Mouse (Mus musculus) myocyte (in vitro differentiated cells): ENCODE results near the gene Tnip1. TPM values are rescaled to one million over a fixed set of nuclear protein-coding genes. Genes with fewer than 3 reads are reported as not detected.
A peak's percentile ranks its signal among the peaks of the same experiment; 100 is the strongest.

Experiments
- H3K27me3 ChIP-seq: one replicate; pipeline ENCODE4 v1.6.1; 2011; ENCODE audit not compliant: control insufficient read depth, insufficient read depth, insufficient read length
- H3K36me3 ChIP-seq: one replicate; pipeline ENCODE4 v1.6.1; 2011; ENCODE audit not compliant: control insufficient read depth, insufficient read depth
- H3K4me2 ChIP-seq: one replicate; pipeline ENCODE4 v1.6.1; 2011; ENCODE audit warnings: low read depth, control low read depth
- H3K4me3 ChIP-seq: one replicate; pipeline ENCODE4 v1.5.1; 2011; ENCODE audit warnings: mild to moderate bottlenecking, control low read depth, moderate library complexity
- H3K79me2 ChIP-seq: one replicate; pipeline ENCODE4 v1.6.1; 2011; ENCODE audit not compliant: control insufficient read depth, insufficient read depth
- H3ac ChIP-seq: one replicate; pipeline ENCODE4 v1.6.1; 2011; ENCODE audit not compliant: control insufficient read depth, insufficient read length
- CEBPB ChIP-seq: IDR thresholded peaks from 2 replicates; pipeline ENCODE4 v1.6.1; 2011; ENCODE audit warnings: mild to moderate bottlenecking, moderate library complexity; ENCODE audit not compliant: poor library complexity, insufficient read depth, severe bottlenecking
- E2F4 ChIP-seq: IDR thresholded peaks from one replicate; pipeline ENCODE4 v1.6.1; 2011; ENCODE audit warnings: mild to moderate bottlenecking, control low read depth, moderate library complexity; ENCODE audit not compliant: insufficient read depth
- MAX ChIP-seq: IDR thresholded peaks from one replicate; pipeline ENCODE4 v1.6.1; 2011; ENCODE audit warnings: low read depth, mild to moderate bottlenecking, control low read depth
- MYOD1 ChIP-seq, 3 experiments: IDR thresholded peaks; one replicate each; pipeline ENCODE4 v1.6.1; 2011; ENCODE audit warnings: control low read depth in 2 of 3, low read depth in 2 of 3, mild to moderate bottlenecking in 2 of 3, moderate library complexity in 1 of 3; ENCODE audit not compliant: insufficient read length in 2 of 3, control insufficient read depth in 1 of 3
- MYOG ChIP-seq, 3 experiments: IDR thresholded peaks; one replicate each; pipeline ENCODE4 v1.6.1; 2011; ENCODE audit warnings: control low read depth in 2 of 3, low read depth in 2 of 3, mild to moderate bottlenecking in 2 of 3; ENCODE audit not compliant: insufficient read length in 2 of 3, control insufficient read depth in 1 of 3, insufficient read depth in 1 of 3
- POLR2A ChIP-seq: IDR thresholded peaks from one replicate; pipeline ENCODE4 v1.6.1; 2011; ENCODE audit warnings: low read depth, mild to moderate bottlenecking, control low read depth, moderate library complexity; ENCODE audit not compliant: insufficient read length
- POLR2AphosphoS2 ChIP-seq: IDR thresholded peaks from one replicate; pipeline ENCODE4 v1.6.1; 2011; ENCODE audit warnings: low read depth, control low read depth; ENCODE audit not compliant: insufficient read length
- REST ChIP-seq: IDR thresholded peaks from one replicate; pipeline ENCODE4 v1.6.1; 2011; ENCODE audit warnings: mild to moderate bottlenecking, control low read depth, moderate library complexity; ENCODE audit not compliant: insufficient read depth, insufficient read length
- SRF ChIP-seq: IDR thresholded peaks from one replicate; pipeline ENCODE4 v1.6.1; 2011; ENCODE audit warnings: low read depth; ENCODE audit not compliant: control insufficient read depth, insufficient read length
- TCF12 ChIP-seq: IDR thresholded peaks from one replicate; pipeline ENCODE4 v1.6.1; 2011; ENCODE audit warnings: mild to moderate bottlenecking, control low read depth; ENCODE audit not compliant: poor library complexity, insufficient read depth, severe bottlenecking
- TCF3 ChIP-seq: IDR thresholded peaks from one replicate; pipeline ENCODE4 v1.6.1; 2011; ENCODE audit warnings: low read depth, control low read depth; ENCODE audit not compliant: insufficient read length
- USF1 ChIP-seq: IDR thresholded peaks from one replicate; pipeline ENCODE4 v1.6.1; 2011; ENCODE audit warnings: low read depth, mild to moderate bottlenecking, control low read depth, moderate library complexity
- polyA plus RNA-seq: library from polyadenylated mRNA; unstranded; fragments of >200 nt; fragmentation: generic; extraction: Trizol; gene quantifications from one replicate; pipeline ENCODE4 v1.2.1, GENCODE M21; 2012; ENCODE audit warnings: missing spikeins

The Tnip1 gene
- polyA plus RNA-seq: 34.5 TPM

DNA sequence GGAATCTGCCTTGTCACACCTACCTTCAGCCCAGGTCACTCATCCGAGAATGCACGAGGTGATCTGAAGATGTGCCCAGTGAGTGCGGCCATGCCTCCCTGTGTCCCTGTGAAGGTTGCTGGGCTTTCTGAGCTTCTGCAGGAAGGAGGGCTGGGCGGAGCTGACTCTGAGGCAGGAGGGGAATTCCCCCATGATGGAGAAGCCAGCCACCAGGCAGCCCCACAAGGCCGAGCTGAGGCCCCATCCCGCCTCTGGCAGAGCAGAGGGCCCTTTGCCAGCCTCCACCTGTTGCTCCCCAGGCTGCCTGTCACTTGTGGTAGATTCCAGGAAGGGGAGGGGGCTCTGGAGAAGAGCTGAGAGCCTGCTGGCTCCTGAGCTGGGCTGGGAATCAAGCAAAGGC, at the start of gene Tnip1:
Tnip1 (minus strand) TSS at position 108 of the 400 bp plus-strand sequence.
- no peak within 1 kb of the TSS for H3ac ChIP-seq
- H3K36me3 ChIP-seq: no peaks in the 10 kb centered on the region
- H3K4me2 ChIP-seq: peak within 1 kb of the TSS; percentile 35
- H3K27me3 ChIP-seq: no peaks in the 10 kb centered on the region
- no peak for TF ChIP-seq POLR2AphosphoS2
- no peak for TF ChIP-seq TCF3
- no peak for TF ChIP-seq REST
- no peak for TF ChIP-seq TCF12
- no peak for TF ChIP-seq POLR2A
- peak in 1 of 3 experiments; percentile 74 for TF ChIP-seq MYOG (IDR thresholded peaks at IDR 0.05; ENCODE audit: control insufficient read depth in 1 of 3, insufficient read depth in 1 of 3, insufficient read length in 2 of 3, low read depth in 2 of 3)
- peak in 2 of 3 experiments; percentile 51 to 85 for TF ChIP-seq MYOD1 (IDR thresholded peaks at IDR 0.05; ENCODE audit: control insufficient read depth in 1 of 3, insufficient read length in 2 of 3, low read depth in 2 of 3)
- H3K4me3 ChIP-seq: no peak within 1 kb of the TSS
- no peaks in the 10 kb centered on the region for H3K79me2 ChIP-seq

DNA sequence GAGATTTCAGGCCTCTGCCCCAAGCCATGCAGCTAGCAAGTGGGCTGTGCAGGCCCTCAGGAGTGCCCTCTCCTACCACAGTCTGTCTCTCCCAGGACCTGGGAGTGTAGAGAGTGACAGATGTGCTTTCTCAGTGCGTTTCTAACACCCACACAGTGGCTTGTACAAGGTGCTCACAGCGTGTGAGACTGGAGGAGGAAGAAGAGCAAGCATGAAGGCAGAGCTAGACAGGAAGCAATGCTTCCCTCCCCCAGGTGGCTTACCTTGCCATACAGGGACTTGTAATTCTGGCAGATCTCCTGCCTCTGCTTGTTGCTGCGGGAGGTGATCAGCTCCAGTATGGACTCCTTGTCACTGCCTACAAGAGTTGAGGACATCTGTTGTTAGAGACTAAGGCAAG, 48.7 kb upstream of the Tnip1 start:
- H3K27me3 ChIP-seq: no peaks in the 10 kb centered on the region
- peaks cover 66% of the 10 kb centered on the region for H3K36me3 ChIP-seq
- no peak overlapping the region for H3ac ChIP-seq
- peaks cover 12% of the 10 kb centered on the region for H3K79me2 ChIP-seq
- TF ChIP-seq MYOD1 (IDR thresholded peaks at IDR 0.05; ENCODE audit: control insufficient read depth in 1 of 3, insufficient read length in 2 of 3, low read depth in 2 of 3) (no peak), SRF (no peak), REST (no peak), USF1 (no peak), MYOG (IDR thresholded peaks at IDR 0.05; ENCODE audit: control insufficient read depth in 1 of 3, insufficient read depth in 1 of 3, insufficient read length in 2 of 3, low read depth in 2 of 3) (no peak), CEBPB (no peak), POLR2AphosphoS2 (no peak), TCF12 (no peak), MAX (no peak), TCF3 (no peak), E2F4 (no peak), POLR2A (no peak)
- no peak overlapping the region for H3K4me3 ChIP-seq
- H3K4me2 ChIP-seq: no peak overlapping the region

DNA sequence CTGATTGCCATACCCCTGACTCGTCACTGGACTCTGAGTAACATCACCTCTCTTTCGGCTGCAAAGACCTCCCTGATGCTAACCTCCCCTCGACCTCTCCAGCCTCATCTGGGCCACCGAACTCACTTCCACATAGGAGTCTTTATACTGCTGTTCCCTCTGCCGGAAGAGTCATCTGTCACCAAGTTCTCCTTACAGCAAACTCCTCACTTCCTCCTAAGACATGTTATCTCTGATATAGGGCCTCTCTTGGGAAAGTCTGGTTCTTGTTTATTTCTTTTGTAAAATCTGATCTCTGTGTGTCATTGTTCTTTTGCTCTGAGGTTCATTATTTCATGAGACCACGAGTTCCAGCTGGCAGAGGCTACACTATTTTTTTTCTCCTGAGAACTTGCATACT, 45.5 kb upstream of the Tnip1 start:
- Histone ChIP-seq H3K27me3 (no peaks in the 10 kb centered on the region), H3K4me3 (no peak overlapping the region), H3ac (no peak overlapping the region), H3K36me3 (peaks cover 72% of the 10 kb centered on the region), H3K4me2 (no peak overlapping the region), H3K79me2 (no peaks in the 10 kb centered on the region)
- TF ChIP-seq MAX: no peak

DNA sequence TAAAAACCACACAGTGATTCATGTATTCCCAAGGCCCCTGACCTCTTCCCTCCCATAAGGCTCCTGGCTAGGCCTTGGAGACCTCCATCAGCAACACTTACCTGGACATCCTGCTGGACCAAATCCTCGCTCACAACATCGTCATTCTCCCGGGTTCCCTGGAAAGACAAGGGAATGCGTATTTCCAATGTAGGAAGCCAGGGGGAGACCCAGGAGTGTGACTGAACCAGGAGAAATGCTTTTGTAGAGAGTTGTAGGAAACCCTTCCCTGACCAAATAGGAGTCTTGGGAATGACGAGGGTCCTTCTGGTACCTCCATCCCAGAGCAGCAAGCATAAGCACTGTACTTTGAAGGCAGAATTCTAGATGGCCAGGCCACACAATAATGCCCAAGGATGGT, 43.0 kb upstream of the Tnip1 start:
- TF ChIP-seq REST: no peak
- TF ChIP-seq CEBPB: no peak
- TF ChIP-seq USF1: no peak
- no peak for TF ChIP-seq SRF
- TF ChIP-seq MYOG (IDR thresholded peaks at IDR 0.05; ENCODE audit: control insufficient read depth in 1 of 3, insufficient read depth in 1 of 3, insufficient read length in 2 of 3, low read depth in 2 of 3): no peak
- TF ChIP-seq MAX: no peak
- no peak for TF ChIP-seq POLR2AphosphoS2
- TF ChIP-seq TCF12: no peak
- no peak for TF ChIP-seq POLR2A
- TF ChIP-seq E2F4: no peak
- no peak for TF ChIP-seq TCF3
- TF ChIP-seq MYOD1 (IDR thresholded peaks at IDR 0.05; ENCODE audit: control insufficient read depth in 1 of 3, insufficient read length in 2 of 3, low read depth in 2 of 3): no peak
- Histone ChIP-seq H3K36me3 (peaks cover 78% of the 10 kb centered on the region), H3K4me2 (peak overlapping the region; percentile 46), H3K79me2 (no peaks in the 10 kb centered on the region), H3K27me3 (no peaks in the 10 kb centered on the region), H3K4me3 (no peak overlapping the region), H3ac (no peak overlapping the region)

DNA sequence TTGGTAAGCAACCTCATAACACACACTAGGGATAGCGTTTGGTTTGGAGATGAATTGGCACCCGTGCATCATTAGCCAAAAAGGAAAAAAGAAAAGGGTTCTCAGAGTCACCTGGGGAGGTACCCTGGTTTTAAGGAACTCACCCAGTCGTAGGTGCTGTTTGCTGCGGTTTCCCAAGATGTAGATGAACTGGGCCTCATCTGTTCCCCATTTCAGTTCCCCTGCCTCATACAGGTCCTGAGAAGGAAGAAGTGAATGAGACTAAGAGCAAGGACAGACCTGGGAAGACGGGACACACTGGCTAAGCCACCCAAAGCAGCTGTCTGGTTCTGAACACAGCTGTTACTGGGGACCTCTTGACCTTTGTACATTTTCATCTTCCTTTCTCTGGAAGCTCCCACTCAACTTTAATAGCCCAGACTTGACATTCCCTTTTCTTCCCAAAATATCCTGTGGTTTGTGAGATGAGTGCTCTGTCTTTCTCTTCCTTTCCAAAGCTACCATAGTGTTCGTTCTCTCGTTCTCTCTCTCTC, 42.3 kb upstream of the Tnip1 start:
- no peak overlapping the region for H3K4me3 ChIP-seq
- no peaks in the 10 kb centered on the region for H3K79me2 ChIP-seq
- peak overlapping the region; percentile 46 for H3K4me2 ChIP-seq
- no peak overlapping the region for H3ac ChIP-seq
- TF ChIP-seq TCF3: peak; percentile 42
- TF ChIP-seq MYOD1 (IDR thresholded peaks at IDR 0.05; ENCODE audit: control insufficient read depth in 1 of 3, insufficient read length in 2 of 3, low read depth in 2 of 3): peak; percentile 73 to 90 (median 85)
- TF ChIP-seq REST: no peak
- no peak for TF ChIP-seq USF1
- no peak for TF ChIP-seq POLR2A
- peak; percentile 60 for TF ChIP-seq TCF12
- TF ChIP-seq SRF: no peak
- TF ChIP-seq MAX: no peak
- no peak for TF ChIP-seq POLR2AphosphoS2
- TF ChIP-seq E2F4: no peak
- peak in 2 of 3 experiments; percentile 84 to 96 for TF ChIP-seq MYOG (IDR thresholded peaks at IDR 0.05; ENCODE audit: control insufficient read depth in 1 of 3, insufficient read depth in 1 of 3, insufficient read length in 2 of 3, low read depth in 2 of 3)
- no peak for TF ChIP-seq CEBPB
- no peaks in the 10 kb centered on the region for H3K27me3 ChIP-seq
- H3K36me3 ChIP-seq: peaks cover 78% of the 10 kb centered on the region
